Mouse (Mus musculus): ENCODE measurements around the gene Mki67. TPM values are rescaled to one million over a fixed set of nuclear protein-coding genes. Genes with fewer than 3 reads are reported as not detected.

Gene Mki67
- polyA plus RNA-seq (2014; fragmentation: Nextera tagmentation; extraction: Ambion mirVana), result 49.5 and 51.4 TPM in 2 replicates

GRCm38 (mm10) chr7:135715642-135716444 is at the start of gene Mki67:
Gene Mki67, minus strand, starts transcription at chr7:135716361.
- no peaks in the 10 kb centered on the region for H3K36me3 ChIP-seq (ENCODE audit: control insufficient read depth, insufficient read depth, low read length)
- H3K4me2 ChIP-seq (ENCODE audit: low read depth, low read length), result peak within 1 kb of the TSS; percentile 85
- peaks cover 22% of the 10 kb centered on the region for H3K4me1 ChIP-seq (ENCODE audit: control insufficient read depth, insufficient read depth, low read length)
- ATAC-seq (ENCODE audit: low read depth) (peak; percentile 59), DNase-seq (ENCODE audit: low spot score) (peak; percentile 29)
- peak within 1 kb of the TSS; percentile 88 for H3K4me3 ChIP-seq (ENCODE audit: low read depth, low read length)
- H3K27ac ChIP-seq (replicated peaks; ENCODE audit: low read depth, low read length), result peak within 1 kb of the TSS; percentile 68
- WGBS, result under 1% methylated on average over 53 of the region's 82 CpGs
- H3K9ac ChIP-seq (ENCODE audit: low read depth, low read length), result peak within 1 kb of the TSS; percentile 91
- H3K9me3 ChIP-seq (ENCODE audit: control insufficient read depth, low read length), result no peaks in the 10 kb centered on the region
- no peaks in the 10 kb centered on the region for H3K27me3 ChIP-seq (replicated peaks; ENCODE audit: control insufficient read depth, insufficient read depth, low read length)

- no peak overlapping the region for H3K27ac ChIP-seq (replicated peaks; ENCODE audit: low read depth, low read length)
- H3K4me2 ChIP-seq (ENCODE audit: low read depth, low read length), result no peak overlapping the region
- DNase-seq (ENCODE audit: low spot score) (no peak), ATAC-seq (ENCODE audit: low read depth) (no peak)
- H3K9me3 ChIP-seq (ENCODE audit: control insufficient read depth, low read length), result no peaks in the 10 kb centered on the region
- H3K27me3 ChIP-seq (replicated peaks; ENCODE audit: control insufficient read depth, insufficient read depth, low read length), result no peaks in the 10 kb centered on the region
- no peaks in the 10 kb centered on the region; the same call in 1 of the 2 replicates for H3K4me1 ChIP-seq (ENCODE audit: control insufficient read depth, insufficient read depth, low read length)
- H3K4me3 ChIP-seq (ENCODE audit: low read depth, low read length), result no peak overlapping the region
- H3K36me3 ChIP-seq (ENCODE audit: control insufficient read depth, insufficient read depth, low read length), result no peaks in the 10 kb centered on the region
- H3K9ac ChIP-seq (ENCODE audit: low read depth, low read length), result no peak overlapping the region
- WGBS, result 70% methylated on average over 2 of the region's 2 CpGs
These were observed 47.1 kb upstream of the Mki67 start for GRCm38 (mm10) chr7:135763311-135763710.

- Histone ChIP-seq H3K4me2 (ENCODE audit: low read depth, low read length) (no peak overlapping the region), H3K9ac (ENCODE audit: low read depth, low read length) (no peak overlapping the region), H3K9me3 (ENCODE audit: control insufficient read depth, low read length) (no peaks in the 10 kb centered on the region), H3K27me3 (replicated peaks; ENCODE audit: control insufficient read depth, insufficient read depth, low read length) (no peaks in the 10 kb centered on the region), H3K4me1 (ENCODE audit: control insufficient read depth, insufficient read depth, low read length) (no peaks in the 10 kb centered on the region), H3K4me3 (ENCODE audit: low read depth, low read length) (no peak overlapping the region), H3K36me3 (ENCODE audit: control insufficient read depth, insufficient read depth, low read length) (no peaks in the 10 kb centered on the region), H3K27ac (replicated peaks; ENCODE audit: low read depth, low read length) (no peak overlapping the region)
- WGBS, result 84% methylated on average over 12 of the region's 12 CpGs
- ATAC-seq (ENCODE audit: low read depth), result no peak; the same call in 1 of the 2 replicates
- no peak for DNase-seq (ENCODE audit: low spot score)
These were observed 42.8 kb upstream of the Mki67 start for GRCm38 (mm10) chr7:135758754-135759510.

GRCm38 (mm10) chr7:135758171-135758570 is 42.0 kb upstream of the Mki67 start:
- H3K4me3 ChIP-seq (ENCODE audit: low read depth, low read length), result no peak overlapping the region
- no peaks in the 10 kb centered on the region for H3K27me3 ChIP-seq (replicated peaks; ENCODE audit: control insufficient read depth, insufficient read depth, low read length)
- no peak for ATAC-seq (ENCODE audit: low read depth)
- no peaks in the 10 kb centered on the region for H3K9me3 ChIP-seq (ENCODE audit: control insufficient read depth, low read length)
- DNase-seq (ENCODE audit: low spot score), result no peak
- no peak overlapping the region for H3K9ac ChIP-seq (ENCODE audit: low read depth, low read length)
- whole genome bisulfite sequencing, result 70% methylated on average over 4 of the region's 4 CpGs
- H3K4me1 ChIP-seq (ENCODE audit: control insufficient read depth, insufficient read depth, low read length), result no peaks in the 10 kb centered on the region
- no peaks in the 10 kb centered on the region for H3K36me3 ChIP-seq (ENCODE audit: control insufficient read depth, insufficient read depth, low read length)
- H3K4me2 ChIP-seq (ENCODE audit: low read depth, low read length), result no peak overlapping the region
- no peak overlapping the region for H3K27ac ChIP-seq (replicated peaks; ENCODE audit: low read depth, low read length)

- H3K27me3 ChIP-seq (replicated peaks; ENCODE audit: control insufficient read depth, insufficient read depth, low read length), result no peaks in the 10 kb centered on the region
- no peak for ATAC-seq (ENCODE audit: low read depth)
- H3K36me3 ChIP-seq (ENCODE audit: control insufficient read depth, insufficient read depth, low read length), result no peaks in the 10 kb centered on the region
- H3K9ac ChIP-seq (ENCODE audit: low read depth, low read length), result no peak overlapping the region
- H3K4me2 ChIP-seq (ENCODE audit: low read depth, low read length), result no peak overlapping the region
- H3K4me3 ChIP-seq (ENCODE audit: low read depth, low read length), result no peak overlapping the region
- H3K9me3 ChIP-seq (ENCODE audit: control insufficient read depth, low read length), result no peaks in the 10 kb centered on the region
- DNase-seq (ENCODE audit: low spot score), result no peak
- no peak overlapping the region for H3K27ac ChIP-seq (replicated peaks; ENCODE audit: low read depth, low read length)
- WGBS, result 88% methylated on average over 6 of the region's 6 CpGs
- H3K4me1 ChIP-seq (ENCODE audit: control insufficient read depth, insufficient read depth, low read length), result no peaks in the 10 kb centered on the region
These were observed 40.9 kb upstream of the Mki67 start for GRCm38 (mm10) chr7:135756984-135757586.

- DNase-seq (ENCODE audit: low spot score) (peak; percentile 88), ATAC-seq (ENCODE audit: low read depth) (peak; percentile 73)
- no peak overlapping the region for H3K4me2 ChIP-seq (ENCODE audit: low read depth, low read length)
- no peak overlapping the region for H3K9ac ChIP-seq (ENCODE audit: low read depth, low read length)
- no peaks in the 10 kb centered on the region for H3K27me3 ChIP-seq (replicated peaks; ENCODE audit: control insufficient read depth, insufficient read depth, low read length)
- WGBS, result 31% methylated on average over 6 of the region's 6 CpGs
- H3K9me3 ChIP-seq (ENCODE audit: control insufficient read depth, low read length), result no peaks in the 10 kb centered on the region
- peaks cover 15% of the 10 kb centered on the region for H3K4me1 ChIP-seq (ENCODE audit: control insufficient read depth, insufficient read depth, low read length)
- H3K4me3 ChIP-seq (ENCODE audit: low read depth, low read length), result no peak overlapping the region
- no peak overlapping the region for H3K27ac ChIP-seq (replicated peaks; ENCODE audit: low read depth, low read length)
- H3K36me3 ChIP-seq (ENCODE audit: control insufficient read depth, insufficient read depth, low read length), result no peaks in the 10 kb centered on the region
These were observed 32.8 kb upstream of the Mki67 start for GRCm38 (mm10) chr7:135748986-135749385.

GRCm38 (mm10) chr7:135747072-135747471 is 30.9 kb upstream of the Mki67 start:
- Histone ChIP-seq H3K4me2 (ENCODE audit: low read depth, low read length) (no peak overlapping the region), H3K27me3 (replicated peaks; ENCODE audit: control insufficient read depth, insufficient read depth, low read length) (no peaks in the 10 kb centered on the region), H3K9me3 (ENCODE audit: control insufficient read depth, low read length) (peaks cover 4% of the 10 kb centered on the region; the same call in 1 of the 2 replicates), H3K36me3 (ENCODE audit: control insufficient read depth, insufficient read depth, low read length) (no peaks in the 10 kb centered on the region), H3K4me1 (ENCODE audit: control insufficient read depth, insufficient read depth, low read length) (peaks cover 15% of the 10 kb centered on the region), H3K9ac (ENCODE audit: low read depth, low read length) (no peak overlapping the region), H3K4me3 (ENCODE audit: low read depth, low read length) (no peak overlapping the region), H3K27ac (replicated peaks; ENCODE audit: low read depth, low read length) (no peak overlapping the region)
- no peak for DNase-seq (ENCODE audit: low spot score)
- ATAC-seq (ENCODE audit: low read depth), result peak; percentile 27; the same call in 1 of the 2 replicates
- WGBS, result 52% methylated on average over 2 of the region's 2 CpGs

- no peak overlapping the region for H3K4me2 ChIP-seq (ENCODE audit: low read depth, low read length)
- H3K27ac ChIP-seq (replicated peaks; ENCODE audit: low read depth, low read length), result no peak overlapping the region
- no peaks in the 10 kb centered on the region for H3K27me3 ChIP-seq (replicated peaks; ENCODE audit: control insufficient read depth, insufficient read depth, low read length)
- no peak overlapping the region for H3K4me3 ChIP-seq (ENCODE audit: low read depth, low read length)
- DNase-seq (ENCODE audit: low spot score) (peak; percentile 19), ATAC-seq (ENCODE audit: low read depth) (peak; percentile 23; the same call in 1 of the 2 replicates)
- peaks cover 15% of the 10 kb centered on the region for H3K4me1 ChIP-seq (ENCODE audit: control insufficient read depth, insufficient read depth, low read length)
- no peak overlapping the region for H3K9ac ChIP-seq (ENCODE audit: low read depth, low read length)
- H3K36me3 ChIP-seq (ENCODE audit: control insufficient read depth, insufficient read depth, low read length), result no peaks in the 10 kb centered on the region
- WGBS, result 48% methylated on average over 6 of the region's 6 CpGs
- H3K9me3 ChIP-seq (ENCODE audit: control insufficient read depth, low read length), result peaks cover 9% of the 10 kb centered on the region; the same call in 1 of the 2 replicates
These were observed 30.4 kb upstream of the Mki67 start for GRCm38 (mm10) chr7:135746528-135746927.

All from embryonic facial prominence, embryonic 14.5 days (tissue).